Mouse (Mus musculus) embryonic fibroblast, embryonic 13.5 days (primary cell): Measurements from ENCODE around the gene Mad2l2. TPM values are rescaled to one million over a fixed set of nuclear protein-coding genes. Genes with fewer than 3 reads are reported as not detected.
"Not testable (repeated sequence)": the region's sequence is repeated elsewhere in the genome, so short reads cannot be mapped to it uniquely, and the experiment has no call there.

Experiments
- H3K27ac ChIP-seq: 2 replicates; pipeline ENCODE4 v1.5.1; 2012; ENCODE audit warnings: low read length, control low read depth, inconsistent platforms; ENCODE audit not compliant: insufficient read depth
- H3K4me1 ChIP-seq: 2 replicates; pipeline ENCODE4 v1.6.1; 2011; ENCODE audit warnings: low read length; ENCODE audit not compliant: control insufficient read depth, insufficient read depth
- H3K4me3 ChIP-seq: 2 replicates; pipeline ENCODE4 v1.5.1; 2011; ENCODE audit warnings: mild to moderate bottlenecking, control low read depth, low read length; ENCODE audit not compliant: insufficient read depth
- CTCF ChIP-seq: IDR thresholded peaks from 2 replicates; pipeline ENCODE4 v1.5.1; 2011; ENCODE audit warnings: mild to moderate bottlenecking, control low read depth, low read length, moderate library complexity, borderline replicate concordance; ENCODE audit not compliant: insufficient read depth
- POLR2A ChIP-seq: IDR thresholded peaks from 2 replicates; pipeline ENCODE4 v1.6.1; 2011; ENCODE audit warnings: low read depth, mild to moderate bottlenecking, control low read depth, low read length, moderate library complexity
- polyA plus RNA-seq: library from polyadenylated mRNA; stranded (reverse); fragments of >200 nt; gene quantifications from 2 replicates; pipeline ENCODE4 v1.2.4, GENCODE M21; 2011; ENCODE audit warnings: low read depth; ENCODE audit not compliant: missing spikeins, insufficient read length

The Mad2l2 gene
- polyA plus RNA-seq, 1 experiment: 30.0 TPM

GRCm38 (mm10) chr4:148166431-148166830 lies 36.2 kb downstream of the Mad2l2 start:
- TF ChIP-seq CTCF: no peak
- TF ChIP-seq POLR2A: no peak
- Histone ChIP-seq H3K4me3 (no peak overlapping the region), H3K27ac (no peak overlapping the region), H3K4me1 (no peaks in the 10 kb centered on the region)

DNA sequence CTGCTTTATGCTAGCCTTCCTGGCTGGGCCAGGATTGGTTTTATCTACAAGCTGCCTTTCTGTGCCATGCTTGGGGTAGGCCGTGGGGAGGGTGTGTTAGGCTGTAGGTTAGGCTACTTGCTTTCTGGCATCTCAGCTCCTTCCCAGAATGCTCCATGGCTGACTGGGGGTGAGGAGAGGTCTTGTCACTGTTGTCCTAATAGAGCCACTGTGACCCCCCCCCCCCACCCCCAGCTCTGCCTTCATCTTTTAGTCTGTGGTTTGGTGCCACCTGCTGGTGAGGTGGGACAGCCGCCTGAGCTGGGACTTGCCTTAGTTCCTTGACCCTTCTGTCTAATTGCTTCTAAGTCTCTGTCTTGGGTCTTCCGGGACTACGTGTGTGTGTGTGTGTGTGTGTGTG lies 36.8 kb downstream of the Mad2l2 start:
- no peaks in the 10 kb centered on the region for H3K4me1 ChIP-seq
- H3K27ac ChIP-seq: no peak overlapping the region
- peak; percentile 68; the same call in 1 of the 2 replicates for TF ChIP-seq CTCF
- TF ChIP-seq POLR2A: no peak
- H3K4me3 ChIP-seq: no peak overlapping the region

GRCm38 (mm10) chr4:148168287-148168686 lies 38.1 kb downstream of the Mad2l2 start:
- no peak for TF ChIP-seq POLR2A
- peak; percentile 72; the same call in 1 of the 2 replicates for TF ChIP-seq CTCF
- Histone ChIP-seq H3K4me3 (no peak overlapping the region), H3K4me1 (no peaks in the 10 kb centered on the region), H3K27ac (no peak overlapping the region)

- no peak overlapping the region for H3K4me3 ChIP-seq
- no peak overlapping the region for H3K27ac ChIP-seq
- no peaks in the 10 kb centered on the region for H3K4me1 ChIP-seq
- TF ChIP-seq CTCF (no peak), POLR2A (no peak)
Observed at GRCm38 (mm10) chr4:148169586-148169985, 39.4 kb downstream of the Mad2l2 start.

DNA sequence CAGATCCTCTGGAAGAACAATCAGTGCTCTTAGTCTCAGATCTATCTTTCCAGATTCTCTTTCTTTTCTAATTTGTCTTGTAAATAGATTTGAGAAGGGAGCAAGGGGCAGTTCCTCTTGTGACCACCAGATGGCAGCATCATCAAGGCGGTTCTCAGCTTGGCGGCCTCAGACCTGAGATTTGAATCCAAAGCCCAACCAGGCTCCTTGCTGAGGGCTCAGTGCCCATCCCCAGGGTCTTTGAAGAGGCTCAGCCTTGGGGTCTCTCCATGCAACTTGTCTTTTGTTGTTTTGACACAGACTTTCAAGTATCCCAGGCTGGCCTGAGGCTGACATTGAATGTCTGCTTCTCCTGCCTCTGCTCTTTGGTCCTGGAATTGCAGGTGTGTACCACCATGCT lies 40.7 kb downstream of the Mad2l2 start:
- TF ChIP-seq CTCF: peak; percentile 82
- TF ChIP-seq POLR2A: no peak
- no peak overlapping the region for H3K4me3 ChIP-seq
- no peaks in the 10 kb centered on the region for H3K4me1 ChIP-seq
- no peak overlapping the region for H3K27ac ChIP-seq

DNA sequence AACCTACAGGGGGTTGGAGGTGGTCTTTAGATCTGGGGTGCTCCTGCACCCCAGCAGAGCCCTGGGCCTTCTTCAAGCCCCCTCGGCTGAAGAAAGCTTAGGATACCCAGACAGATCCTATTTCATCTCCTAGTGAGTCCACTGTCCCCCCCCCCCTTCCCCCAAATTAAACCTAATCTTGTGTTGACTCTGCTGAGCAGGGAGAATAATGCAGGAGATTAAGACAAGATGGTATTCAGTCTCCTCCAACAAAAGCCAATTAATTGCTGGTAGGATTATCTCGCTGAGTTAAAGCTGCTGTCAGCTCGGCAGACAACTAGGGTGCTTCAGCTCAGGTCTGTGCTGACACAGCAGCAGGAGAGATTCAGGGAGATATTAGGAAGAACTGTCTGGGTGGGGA lies 41.1 kb downstream of the Mad2l2 start:
- Histone ChIP-seq H3K27ac (no peak overlapping the region), H3K4me3 (no peak overlapping the region), H3K4me1 (no peaks in the 10 kb centered on the region)
- TF ChIP-seq POLR2A (no peak), CTCF (no peak)

GRCm38 (mm10) chr4:148173811-148174494 lies 43.8 kb downstream of the Mad2l2 start:
- TF ChIP-seq POLR2A (no peak), CTCF (no peak)
- no peak overlapping the region for H3K4me3 ChIP-seq
- no peak overlapping the region for H3K27ac ChIP-seq
- no peaks in the 10 kb centered on the region for H3K4me1 ChIP-seq

DNA sequence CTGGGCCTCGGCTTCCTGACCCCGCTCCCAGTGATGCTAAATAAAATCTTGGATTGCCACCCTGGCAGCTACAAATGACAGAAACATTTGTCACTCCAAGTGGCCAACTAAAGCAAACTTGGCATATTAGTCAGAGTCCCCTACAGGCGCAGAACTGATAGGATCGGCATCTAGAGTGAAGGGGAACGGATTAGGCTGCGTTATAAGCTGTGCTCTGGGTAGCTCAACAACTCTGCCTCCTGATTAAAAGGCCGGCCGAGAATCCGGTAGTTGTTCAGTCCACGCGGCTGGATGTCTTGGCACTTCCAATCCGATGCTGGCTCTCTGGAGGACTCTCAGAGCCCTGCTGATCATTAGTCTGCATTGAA lies 44.3 kb downstream of the Mad2l2 start:
- TF ChIP-seq POLR2A (no peak), CTCF (no peak)
- no peak overlapping the region for H3K4me3 ChIP-seq
- no peak overlapping the region for H3K27ac ChIP-seq
- no peaks in the 10 kb centered on the region for H3K4me1 ChIP-seq

GRCm38 (mm10) chr4:148176603-148177002 lies 46.4 kb downstream of the Mad2l2 start:
- H3K4me3 ChIP-seq, H3K4me1 ChIP-seq, H3K27ac ChIP-seq: not testable (repeated sequence)

- no peak overlapping the region for H3K27ac ChIP-seq
- H3K4me1 ChIP-seq: no peaks in the 10 kb centered on the region
- TF ChIP-seq POLR2A (no peak), CTCF (no peak)
- H3K4me3 ChIP-seq: no peak overlapping the region
Observed at GRCm38 (mm10) chr4:148177716-148178115, 47.5 kb downstream of the Mad2l2 start.

- no peak overlapping the region for H3K27ac ChIP-seq
- TF ChIP-seq CTCF (no peak), POLR2A (no peak)
- no peak overlapping the region for H3K4me3 ChIP-seq
- no peaks in the 10 kb centered on the region for H3K4me1 ChIP-seq
Observed at GRCm38 (mm10) chr4:148181483-148181882, 51.3 kb downstream of the Mad2l2 start.
